ENCODE assay signal across 9 mouse cellular contexts in genomic region chr19:4300852-4301734, GRCm38 (mm10). TPM values are rescaled to one million over a fixed set of nuclear protein-coding genes. Genes with fewer than 3 reads are reported as not detected.
DNase-seq lines count a peak whose midpoint lies in the region; ATAC-seq and TF ChIP-seq lines count a peak whose summit lies in the region.
"Had no signal": no experiment of that assay in that cellular context is flagged by ENCODE, and none has a peak within 500 bp of the region (broad histone marks: within the 10 kb centered on the region; RNA-seq: fewer than 3 reads in every experiment).

No protein-coding gene starts in this region.

- no peaks in the 10 kb centered on the region for H3K9me3 ChIP-seq in G1E (replicated peaks)
- H3K9me3 ChIP-seq in hindbrain, embryonic 10.5 days = no peaks in the 10 kb centered on the region
- H3K9me3 ChIP-seq in midbrain, embryonic 10.5 days (replicated peaks) = no peaks in the 10 kb centered on the region

- peak overlapping the region; percentile 66 for H3K27ac ChIP-seq in heart, adult 2 months
- H3K27ac ChIP-seq in hindbrain, embryonic 10.5 days = peak overlapping the region; percentile 54
- peak overlapping the region; percentile 57 for H3K27ac ChIP-seq in midbrain, embryonic 10.5 days (replicated peaks)

- peaks cover 6% of the 10 kb centered on the region for H3K79me2 ChIP-seq in heart, adult 2 months (replicated peaks; ENCODE audit: control insufficient read depth, insufficient read depth, low read length)

- no peak overlapping the region for H3K4me3 ChIP-seq in heart, adult 2 months
- H3K4me3 ChIP-seq in G1E (ENCODE audit: low read depth, low read length) = peak overlapping the region; percentile 53; the same call in 1 of the 2 replicates
- H3K4me3 ChIP-seq in hindbrain, embryonic 10.5 days = peak overlapping the region; percentile 27; the same call in 1 of the 2 replicates
- peak overlapping the region; percentile 16; the same call in 1 of the 2 replicates for H3K4me3 ChIP-seq in midbrain, embryonic 10.5 days
- H3K4me3 ChIP-seq: erythroblast, embryonic 14.5 days had no signal

- intact Hi-C loops in heart, adult 2 months (cut with DNase I) = no loop called here

- no peaks in the 10 kb centered on the region for H3K27me3 ChIP-seq in heart, adult 2 months (ENCODE audit: control insufficient read depth, insufficient read depth, low read length)
- no peaks in the 10 kb centered on the region for H3K27me3 ChIP-seq in G1E (ENCODE audit: insufficient read depth, low read length)
- H3K27me3 ChIP-seq in hindbrain, embryonic 10.5 days (ENCODE audit: insufficient read depth, poor library complexity, severe bottlenecking) = no peaks in the 10 kb centered on the region
- no peaks in the 10 kb centered on the region for H3K27me3 ChIP-seq in midbrain, embryonic 10.5 days (ENCODE audit: low read depth, poor library complexity, severe bottlenecking)

- no peak for TF ChIP-seq CTCF in heart, adult 2 months (IDR thresholded peaks at IDR 0.05)
- no peak for TF ChIP-seq CTCF in G1E (IDR thresholded peaks at IDR 0.05; ENCODE audit: low read depth, low read length)

- TF ChIP-seq POLR2A in heart, adult 2 months (IDR thresholded peaks at IDR 0.05; ENCODE audit: insufficient read depth, low read depth, low read length) = no peak

- H3K9ac ChIP-seq in heart, adult 2 months (ENCODE audit: low read depth, low read length) = no peak overlapping the region

- 44% methylated on average over 11 of the region's 11 CpGs for WGBS in heart, adult 2 months
- WGBS in hindbrain, embryonic 10.5 days = 79% methylated on average over 11 of the region's 11 CpGs
- WGBS in midbrain, embryonic 10.5 days = 78% methylated on average over 11 of the region's 11 CpGs

- DNase-seq in heart, adult 2 months = peak; percentile 14 to 25
- no peak for DNase-seq in heart, adult 8-10 months (ENCODE audit: low spot score)
- no peak for DNase-seq in G1E (ENCODE audit: low spot score)
- no peak for DNase-seq in hindbrain, embryonic 10.5 days (ENCODE audit: low spot score)
- DNase-seq in midbrain, embryonic 10.5 days (ENCODE audit: low spot score) = no peak
- no peak for DNase-seq in layer of hippocampus, adult 9-11 months
- DNase-seq in right cerebral cortex, postnatal 36 days (ENCODE audit: low spot score in 2 of 2) = no peak
- no peak for DNase-seq in layer of hippocampus, postnatal 14 days (ENCODE audit: low spot score in 2 of 2)

- H3K4me1 ChIP-seq in heart, adult 2 months (ENCODE audit: control insufficient read depth, insufficient read depth, low read length) = peaks cover 54% of the 10 kb centered on the region
- H3K4me1 ChIP-seq in G1E (ENCODE audit: insufficient read depth, low read depth, low read length) = peaks cover 93% of the 10 kb centered on the region
- peaks cover 67% of the 10 kb centered on the region for H3K4me1 ChIP-seq in hindbrain, embryonic 10.5 days (replicated peaks)
- H3K4me1 ChIP-seq in midbrain, embryonic 10.5 days = peaks cover 62% of the 10 kb centered on the region

- no peak for ATAC-seq in G1E (ENCODE audit: extremely low read depth, insufficient number of reproducible peaks, low FRiP score, poor library complexity, severe bottlenecking)

- peaks cover 2% of the 10 kb centered on the region; the same call in 1 of the 2 replicates for H3K36me3 ChIP-seq in heart, adult 2 months (ENCODE audit: control insufficient read depth, insufficient read depth, low read length)
- H3K36me3 ChIP-seq in G1E (replicated peaks) = peaks cover 76% of the 10 kb centered on the region
- peaks cover 23% of the 10 kb centered on the region; the same call in 1 of the 2 replicates for H3K36me3 ChIP-seq in hindbrain, embryonic 10.5 days
- H3K36me3 ChIP-seq in midbrain, embryonic 10.5 days = peaks cover 13% of the 10 kb centered on the region

- TF ChIP-seq EP300 in heart, adult 2 months (IDR thresholded peaks at IDR 0.05; ENCODE audit: insufficient read depth, low read depth, low read length) = no peak

RNA-seq across cellular contexts. Expression of gene Grk2, which starts 4.9 kb away (rescaled TPM):
- 10 to 100 TPM; 56.0 to 59.0 TPM for total RNA-seq in heart, adult 2 months (2021)
- 53.6 and 61.3 TPM in 2 replicates for polyA plus RNA-seq in heart, adult 2 months (2012; rRNA removed)
- 10 to 100 TPM; 48.7 to 55.9 (median 50.7) TPM for total RNA-seq in heart, adult 8-10 months (2022)
- 141 and 149 TPM in 2 replicates for total RNA-seq in G1E (2014; fragmentation: Nextera tagmentation)
- 225 and 341 TPM in 2 replicates for total RNA-seq in G1E (2017)
- polyA plus RNA-seq in G1E (2012) = 335 and 342 TPM in 2 replicates
- 14.8 and 16.7 TPM in 2 replicates for polyA plus RNA-seq in hindbrain, embryonic 10.5 days (2016; fragmentation: Nextera tagmentation; extraction: Ambion mirVana)
- polyA plus RNA-seq in midbrain, embryonic 10.5 days (2016; fragmentation: Nextera tagmentation; extraction: Ambion mirVana) = 12.2 and 14.2 TPM in 2 replicates
- 100 to 1,000 TPM; 146 to 150 TPM for total RNA-seq in layer of hippocampus, postnatal 14 days (2021)

RNA-seq across cellular contexts. Expression of gene Ankrd13d, which starts 18.2 kb away (rescaled TPM):
- under 1 TPM; 0.34 to 0.60 TPM for total RNA-seq in heart, adult 2 months (2021)
- polyA plus RNA-seq in heart, adult 2 months (2012; rRNA removed) = 1.4 and 1.5 TPM in 2 replicates
- total RNA-seq in heart, adult 8-10 months (2022) = 1 to 10 TPM in 1 of 4 experiments, under 1 TPM in 3; 0.59 to 2.1 (median 0.80) TPM
- total RNA-seq in G1E (2014; fragmentation: Nextera tagmentation) = 3.0 and 5.9 TPM in 2 replicates
- 2.3 and 3.4 TPM in 2 replicates for total RNA-seq in G1E (2017)
- polyA plus RNA-seq in G1E (2012) = 0.95 and 1.1 TPM in 2 replicates
- polyA plus RNA-seq in hindbrain, embryonic 10.5 days (2016; fragmentation: Nextera tagmentation; extraction: Ambion mirVana) = 9.9 and 14.4 TPM in 2 replicates
- polyA plus RNA-seq in midbrain, embryonic 10.5 days (2016; fragmentation: Nextera tagmentation; extraction: Ambion mirVana) = 11.7 and 12.6 TPM in 2 replicates
- 10 to 100 TPM; 70.3 to 81.8 TPM for total RNA-seq in layer of hippocampus, postnatal 14 days (2021)

RNA-seq across cellular contexts. Expression of gene Ssh3, which starts 32.1 kb away (rescaled TPM):
- 1 to 10 TPM; 6.7 to 7.3 TPM for total RNA-seq in heart, adult 2 months (2021)
- polyA plus RNA-seq in heart, adult 2 months (2012; rRNA removed) = 13.7 and 15.9 TPM in 2 replicates
- total RNA-seq in heart, adult 8-10 months (2022) = 10 to 100 TPM in 2 of 4 experiments, 1 to 10 TPM in 2; 6.1 to 11.4 (median 8.1) TPM
- total RNA-seq in G1E (2014; fragmentation: Nextera tagmentation) (1.9 and 2.3 TPM in 2 replicates), G1E (2017) (5.8 and 8.9 TPM in 2 replicates)
- 0.30 and 0.32 TPM in 2 replicates for polyA plus RNA-seq in G1E (2012)
- polyA plus RNA-seq in hindbrain, embryonic 10.5 days (2016; fragmentation: Nextera tagmentation; extraction: Ambion mirVana) = 4.0 and 5.9 TPM in 2 replicates
- 3.2 and 3.6 TPM in 2 replicates for polyA plus RNA-seq in midbrain, embryonic 10.5 days (2016; fragmentation: Nextera tagmentation; extraction: Ambion mirVana)
- total RNA-seq in layer of hippocampus, postnatal 14 days (2021) = 10 to 100 TPM; 51.6 to 55.7 TPM

Comparison
In these comparisons a context has a peak if more than half of its experiments do, and no peak if none do; other contexts are left out.
1. DNase-seq: peak in heart, adult 2 months (2 of 2); none in heart, adult 8-10 months (single experiment), G1E (single experiment), hindbrain, embryonic 10.5 days (single experiment), midbrain, embryonic 10.5 days (single experiment), layer of hippocampus, adult 9-11 months (single experiment), right cerebral cortex, postnatal 36 days (0 of 2) and layer of hippocampus, postnatal 14 days (0 of 2).
2. RNA of gene Ankrd13d, which starts 18.2 kb away (total RNA-seq): 70.3 to 81.8 TPM in layer of hippocampus, postnatal 14 days; 2.3 to 5.9 TPM in G1E, 0.59 to 2.1 TPM in heart, adult 8-10 months and 0.34 to 0.60 TPM in heart, adult 2 months; every median in the first group is over 10 times any median in the second.
3. RNA of gene Ssh3, which starts 32.1 kb away (total RNA-seq): 51.6 to 55.7 TPM in layer of hippocampus, postnatal 14 days; 6.1 to 11.4 TPM in heart, adult 8-10 months, 6.7 to 7.3 TPM in heart, adult 2 months and 1.9 to 8.9 TPM in G1E; every median in the first group is over 4 times any median in the second.
4. Peak in every context shown above with its lines, with median percentiles within 50 percentile points of each other: H3K27ac ChIP-seq.